Mouse (Mus musculus): ENCODE data around the gene Tbcd. TPM values are rescaled to one million over a fixed set of nuclear protein-coding genes. Genes with fewer than 3 reads are reported as not detected.

Gene Tbcd
- polyA plus RNA-seq, 1 experiment from 2014 or later = 35.3 TPM

DNA sequence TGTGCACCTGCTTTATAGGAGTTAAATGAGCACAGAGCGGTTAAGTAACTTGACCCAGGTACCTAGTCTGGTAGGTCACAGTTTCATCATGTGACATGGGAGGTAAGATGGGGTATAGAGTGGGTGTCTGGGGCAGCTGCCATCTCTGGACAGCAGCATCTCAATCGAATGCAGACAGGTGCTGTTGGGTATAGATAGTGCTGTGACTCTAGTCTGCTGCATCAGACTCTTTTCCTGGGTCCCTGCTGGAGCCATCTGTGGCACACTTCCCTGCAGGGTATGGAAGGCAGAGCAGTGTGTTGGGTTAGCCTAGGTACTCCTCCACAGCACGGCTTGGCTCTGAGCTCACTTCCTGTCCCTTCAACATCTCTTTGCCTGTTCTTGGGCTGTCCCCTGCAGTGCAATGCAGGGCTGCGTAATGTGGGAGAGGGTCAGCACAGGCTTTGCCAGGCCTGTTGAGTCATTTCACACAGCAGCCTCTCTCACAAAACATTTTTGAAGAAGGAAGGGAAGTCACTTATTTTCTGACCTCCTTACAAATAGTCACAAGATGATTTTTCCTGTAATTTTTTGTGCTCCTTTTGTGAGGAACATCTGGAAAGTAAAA, 70.5 kb downstream of the Tbcd start:
- no peak overlapping the region for H3K4me3 ChIP-seq
- WGBS = 82% methylated on average over 4 of the region's 4 CpGs
- H3K4me1 ChIP-seq = peaks cover 11% of the 10 kb centered on the region
- no peaks in the 10 kb centered on the region for H3K9me3 ChIP-seq
- H3K36me3 ChIP-seq = no peaks in the 10 kb centered on the region
- H3K27me3 ChIP-seq (ENCODE audit: insufficient read depth, poor library complexity, severe bottlenecking) = no peaks in the 10 kb centered on the region
- no peak for DNase-seq (ENCODE audit: low spot score)
- no peak overlapping the region for H3K27ac ChIP-seq

DNA sequence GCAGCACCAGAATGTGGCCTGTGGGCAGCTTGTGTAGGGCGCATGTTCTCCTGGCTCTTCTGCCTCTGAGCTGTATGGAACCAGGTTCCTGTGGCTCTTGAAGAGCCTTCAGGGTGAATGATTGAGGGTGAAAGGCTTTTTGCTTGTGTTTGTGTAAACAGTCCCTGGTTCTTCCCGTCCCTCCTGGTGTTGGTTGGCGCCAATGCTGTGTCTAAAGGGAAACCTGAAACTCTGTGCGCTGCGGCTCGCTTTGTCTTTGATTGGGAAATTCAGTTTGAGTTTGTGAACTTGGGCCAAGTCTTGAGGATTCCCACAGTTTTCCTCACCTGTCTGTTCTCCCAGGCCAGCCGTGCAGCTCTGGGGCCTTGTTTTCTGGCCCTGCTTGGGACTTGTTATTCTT, 72.4 kb downstream of the Tbcd start:
- no peak for DNase-seq (ENCODE audit: low spot score)
- no peaks in the 10 kb centered on the region for H3K9me3 ChIP-seq
- WGBS = 90% methylated on average over 7 of the region's 7 CpGs
- H3K4me1 ChIP-seq = peaks cover 6% of the 10 kb centered on the region
- no peak overlapping the region for H3K4me3 ChIP-seq
- no peak overlapping the region for H3K27ac ChIP-seq
- H3K36me3 ChIP-seq = no peaks in the 10 kb centered on the region
- H3K27me3 ChIP-seq (ENCODE audit: insufficient read depth, poor library complexity, severe bottlenecking) = no peaks in the 10 kb centered on the region

DNA sequence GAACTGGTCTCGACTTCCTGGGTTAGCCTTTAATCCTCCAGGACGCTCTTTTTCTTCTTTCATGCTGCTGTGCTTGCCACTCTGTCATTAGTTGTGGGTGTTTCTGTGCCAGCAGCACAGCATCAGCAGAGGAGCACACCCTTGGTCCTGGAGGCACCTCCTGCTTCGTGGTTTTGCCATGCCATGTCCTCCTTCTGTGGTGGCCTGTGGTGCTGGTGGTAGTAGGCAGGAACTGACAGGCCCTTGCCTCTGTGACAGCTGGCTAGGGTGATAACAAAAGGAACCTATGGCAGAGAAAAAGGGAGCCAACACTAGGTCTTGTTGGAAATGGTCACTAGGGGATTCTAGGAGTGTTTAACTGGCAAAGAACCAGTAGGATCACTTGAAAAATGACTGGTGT, 78.0 kb downstream of the Tbcd start:
- no peaks in the 10 kb centered on the region for H3K27me3 ChIP-seq (ENCODE audit: insufficient read depth, poor library complexity, severe bottlenecking)
- H3K4me1 ChIP-seq = no peaks in the 10 kb centered on the region
- no peak for DNase-seq (ENCODE audit: low spot score)
- WGBS = 89% methylated on average over 3 of the region's 3 CpGs
- no peaks in the 10 kb centered on the region for H3K9me3 ChIP-seq
- H3K27ac ChIP-seq = no peak overlapping the region
- H3K4me3 ChIP-seq = no peak overlapping the region
- 0 out of 2 replicates have a peak, but pooled peaks cover 2% of the 10 kb centered on the region for H3K36me3 ChIP-seq

DNA sequence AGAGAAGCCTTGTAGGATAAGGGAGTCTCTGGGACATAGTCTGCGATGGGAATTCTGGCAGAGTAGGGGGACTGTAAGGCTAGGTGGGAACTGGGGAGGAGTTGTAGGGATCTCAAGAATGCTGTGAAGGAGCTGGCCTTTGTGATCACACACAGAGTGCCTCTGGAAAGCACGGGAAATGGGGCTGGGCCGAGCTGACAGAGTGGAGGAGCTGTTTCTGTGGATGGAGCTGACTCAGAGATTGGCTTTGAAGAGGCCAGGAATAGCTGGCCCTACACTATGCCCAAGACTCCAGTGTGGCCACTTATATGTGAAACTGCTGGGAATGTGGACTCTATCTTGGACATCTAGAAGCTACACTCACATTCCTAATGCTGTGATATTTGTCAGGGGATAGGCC, 84.8 kb downstream of the Tbcd start:
- Histone ChIP-seq H3K4me1 (peaks cover 13% of the 10 kb centered on the region), H3K27ac (peak overlapping the region; percentile 16), H3K4me3 (no peak overlapping the region), H3K27me3 (ENCODE audit: insufficient read depth, poor library complexity, severe bottlenecking) (no peaks in the 10 kb centered on the region), H3K36me3 (peaks cover 10% of the 10 kb centered on the region; the same call in 1 of the 2 replicates), H3K9me3 (no peaks in the 10 kb centered on the region)
- DNase-seq (ENCODE audit: low spot score) = no peak
- WGBS = 19% methylated on average over 3 of the region's 3 CpGs

DNA sequence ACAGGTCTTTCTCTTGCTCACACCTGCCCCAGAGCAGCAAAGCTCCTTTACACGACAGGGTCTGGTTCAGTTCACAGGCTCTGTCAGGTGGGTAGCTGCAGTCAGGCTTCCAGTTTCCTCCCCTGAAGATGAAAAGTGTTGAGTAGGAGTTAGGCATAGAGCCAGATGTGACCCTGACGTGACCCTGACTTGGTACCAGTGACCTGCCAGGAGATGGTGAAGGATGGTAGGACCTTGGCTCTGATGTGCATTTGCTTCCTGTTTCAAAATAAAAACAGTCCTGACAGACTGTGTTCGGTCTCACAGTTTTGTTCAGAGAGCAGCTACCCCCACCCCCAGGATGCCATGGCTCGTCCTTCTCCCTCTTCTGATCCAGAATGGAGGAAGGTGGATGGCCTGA, 90.7 kb downstream of the Tbcd start:
- no peak overlapping the region for H3K27ac ChIP-seq
- no peak overlapping the region for H3K4me3 ChIP-seq
- no peaks in the 10 kb centered on the region for H3K27me3 ChIP-seq (ENCODE audit: insufficient read depth, poor library complexity, severe bottlenecking)
- peaks cover 17% of the 10 kb centered on the region; the same call in 1 of the 2 replicates for H3K36me3 ChIP-seq
- no peaks in the 10 kb centered on the region for H3K9me3 ChIP-seq
- H3K4me1 ChIP-seq = peaks cover 17% of the 10 kb centered on the region
- DNase-seq (ENCODE audit: low spot score) = no peak
- 83% methylated on average over 4 of the region's 4 CpGs for WGBS

- no peaks in the 10 kb centered on the region for H3K27me3 ChIP-seq (ENCODE audit: insufficient read depth, poor library complexity, severe bottlenecking)
- WGBS = 82% methylated on average over 5 of the region's 5 CpGs
- H3K4me1 ChIP-seq = peaks cover 20% of the 10 kb centered on the region
- peak; percentile 86 for DNase-seq (ENCODE audit: low spot score)
- H3K4me3 ChIP-seq = no peak overlapping the region
- peak overlapping the region; percentile 10; the same call in 1 of the 2 replicates for H3K27ac ChIP-seq
- H3K9me3 ChIP-seq = no peaks in the 10 kb centered on the region
- peaks cover 17% of the 10 kb centered on the region; the same call in 1 of the 2 replicates for H3K36me3 ChIP-seq
Observed at GRCm38 (mm10) chr11:121543287-121543856, 91.6 kb downstream of the Tbcd start.

DNA sequence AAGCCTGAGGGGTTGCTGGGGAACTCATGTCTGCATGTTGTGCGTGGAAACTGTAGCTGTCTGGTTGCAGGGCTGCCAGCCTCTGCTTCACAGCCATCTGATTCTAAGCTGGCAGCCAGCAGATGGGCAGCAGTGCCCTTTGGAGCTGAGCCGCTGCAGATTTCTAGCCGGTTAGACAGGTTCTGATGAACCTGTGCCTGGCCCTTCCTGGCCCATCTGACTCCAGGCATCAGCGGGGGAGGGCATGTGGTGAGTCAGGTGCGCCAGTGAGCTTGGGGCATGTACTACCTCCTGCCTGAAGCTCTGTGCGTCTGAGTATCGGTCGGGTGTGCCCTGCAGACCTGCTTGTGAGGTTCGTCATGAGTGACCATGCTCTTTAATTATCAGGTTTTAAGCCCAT, 92.2 kb downstream of the Tbcd start:
- H3K27ac ChIP-seq = peak overlapping the region; percentile 10; the same call in 1 of the 2 replicates

DNA sequence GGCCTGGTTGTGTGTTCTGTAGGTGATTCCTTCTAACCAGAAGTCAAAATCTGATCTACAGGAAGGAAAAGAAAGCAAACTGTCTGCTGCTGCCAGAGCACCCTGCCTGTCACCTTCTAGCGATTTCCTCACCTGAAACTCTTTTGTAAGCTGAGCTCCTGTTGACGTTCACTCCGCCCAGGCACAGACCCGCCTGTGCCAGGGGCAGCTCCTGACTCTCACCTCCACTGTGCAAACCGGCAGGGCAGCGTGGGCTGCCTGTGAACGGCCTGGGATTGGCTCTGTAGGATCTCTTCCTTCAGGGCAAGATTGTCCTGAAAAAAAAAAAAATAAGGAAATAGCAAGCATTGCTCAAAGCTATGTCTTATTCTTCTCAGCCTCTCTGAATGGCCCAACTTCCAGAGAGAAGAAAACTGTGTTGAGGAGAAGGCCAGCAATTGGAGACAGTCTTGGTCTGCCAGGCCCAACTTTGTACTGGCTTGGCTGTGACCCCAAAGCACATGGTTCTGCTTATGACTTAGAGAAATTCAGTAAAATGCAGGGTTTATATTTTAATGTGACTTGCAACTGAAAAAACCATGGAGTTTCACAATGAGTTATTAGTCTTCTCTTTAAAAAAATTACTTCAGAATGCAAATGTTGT, 93.1 kb downstream of the Tbcd start:
- Histone ChIP-seq H3K27me3 (ENCODE audit: insufficient read depth, poor library complexity, severe bottlenecking) (no peaks in the 10 kb centered on the region), H3K4me1 (peaks cover 29% of the 10 kb centered on the region), H3K9me3 (no peaks in the 10 kb centered on the region), H3K27ac (0 out of 2 replicates have a peak overlapping the region, but pooled peaks have one; percentile 29), H3K36me3 (peaks cover 17% of the 10 kb centered on the region; the same call in 1 of the 2 replicates), H3K4me3 (no peak overlapping the region)
- no peak for DNase-seq (ENCODE audit: low spot score)
- 71% methylated on average over 7 of the region's 7 CpGs for WGBS

More for the DNA sequence above, 92.2 kb downstream of the Tbcd start:
- Histone ChIP-seq H3K36me3 (peaks cover 17% of the 10 kb centered on the region; the same call in 1 of the 2 replicates), H3K9me3 (no peaks in the 10 kb centered on the region), H3K4me1 (peaks cover 21% of the 10 kb centered on the region), H3K27me3 (ENCODE audit: insufficient read depth, poor library complexity, severe bottlenecking) (no peaks in the 10 kb centered on the region), H3K4me3 (no peak overlapping the region)
- no peak for DNase-seq (ENCODE audit: low spot score)
- 84% methylated on average over 9 of the region's 9 CpGs for WGBS

- Histone ChIP-seq H3K36me3 (peaks cover 17% of the 10 kb centered on the region; the same call in 1 of the 2 replicates), H3K4me3 (no peak overlapping the region), H3K27ac (no peak overlapping the region), H3K9me3 (no peaks in the 10 kb centered on the region), H3K4me1 (peaks cover 35% of the 10 kb centered on the region), H3K27me3 (ENCODE audit: insufficient read depth, poor library complexity, severe bottlenecking) (no peaks in the 10 kb centered on the region)
- no peak for DNase-seq (ENCODE audit: low spot score)
- WGBS = 87% methylated on average over 3 of the region's 3 CpGs
Observed at GRCm38 (mm10) chr11:121545398-121546034, 93.8 kb downstream of the Tbcd start.

DNA sequence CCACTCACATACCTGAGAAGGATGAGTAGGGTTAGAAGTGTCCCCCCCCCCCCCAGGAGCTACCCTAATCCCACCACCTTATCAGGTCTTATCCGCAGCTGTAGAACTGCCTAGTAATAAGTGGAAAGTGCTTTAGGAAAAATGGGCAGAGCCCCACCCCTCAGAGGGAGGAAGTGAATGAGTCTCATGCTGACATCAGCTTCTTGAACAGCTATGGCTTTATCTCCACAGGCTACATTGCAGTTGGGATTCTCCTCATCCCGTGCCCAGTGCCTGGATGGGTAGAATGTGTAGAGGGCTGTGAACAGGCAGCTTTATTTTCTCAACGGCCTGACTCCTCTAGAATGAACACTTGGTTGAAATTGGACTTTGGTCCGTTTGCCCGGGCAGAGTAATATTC, 95.5 kb downstream of the Tbcd start:
- Histone ChIP-seq H3K36me3 (0 out of 2 replicates have a peak, but pooled peaks cover 5% of the 10 kb centered on the region), H3K27me3 (ENCODE audit: insufficient read depth, poor library complexity, severe bottlenecking) (no peaks in the 10 kb centered on the region), H3K27ac (peak overlapping the region; percentile 56; the same call in 1 of the 2 replicates), H3K9me3 (no peaks in the 10 kb centered on the region), H3K4me1 (peaks cover 35% of the 10 kb centered on the region), H3K4me3 (no peak overlapping the region)
- 69% methylated on average over 5 of the region's 5 CpGs for WGBS
- no peak for DNase-seq (ENCODE audit: low spot score)

DNA sequence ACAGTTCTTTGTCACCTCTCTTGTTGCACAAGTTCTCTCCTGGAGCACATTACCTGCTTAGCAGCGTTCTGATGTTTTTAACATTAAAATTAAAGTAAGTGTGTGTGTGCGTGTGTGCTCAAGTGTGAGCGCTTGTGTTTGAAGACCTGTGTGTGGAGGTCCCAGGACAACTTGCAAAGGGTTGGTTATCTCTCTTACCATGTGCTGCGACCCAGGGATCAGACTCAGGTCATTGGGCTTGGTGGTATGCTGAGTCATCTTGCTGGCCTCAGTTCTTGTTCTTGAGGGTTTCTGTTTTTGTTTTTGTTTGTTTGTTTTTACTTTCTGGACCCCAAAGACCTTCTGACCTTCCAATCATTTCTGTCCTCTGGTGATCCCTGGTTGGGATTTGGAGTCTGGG, 96.2 kb downstream of the Tbcd start:
- Histone ChIP-seq H3K27me3 (ENCODE audit: insufficient read depth, poor library complexity, severe bottlenecking) (no peaks in the 10 kb centered on the region), H3K4me1 (peaks cover 35% of the 10 kb centered on the region), H3K9me3 (no peaks in the 10 kb centered on the region), H3K36me3 (0 out of 2 replicates have a peak, but pooled peaks cover 3% of the 10 kb centered on the region), H3K27ac (peak overlapping the region; percentile 70), H3K4me3 (no peak overlapping the region)
- DNase-seq (ENCODE audit: low spot score) = no peak
- WGBS = 81% methylated on average over 4 of the region's 4 CpGs

DNA sequence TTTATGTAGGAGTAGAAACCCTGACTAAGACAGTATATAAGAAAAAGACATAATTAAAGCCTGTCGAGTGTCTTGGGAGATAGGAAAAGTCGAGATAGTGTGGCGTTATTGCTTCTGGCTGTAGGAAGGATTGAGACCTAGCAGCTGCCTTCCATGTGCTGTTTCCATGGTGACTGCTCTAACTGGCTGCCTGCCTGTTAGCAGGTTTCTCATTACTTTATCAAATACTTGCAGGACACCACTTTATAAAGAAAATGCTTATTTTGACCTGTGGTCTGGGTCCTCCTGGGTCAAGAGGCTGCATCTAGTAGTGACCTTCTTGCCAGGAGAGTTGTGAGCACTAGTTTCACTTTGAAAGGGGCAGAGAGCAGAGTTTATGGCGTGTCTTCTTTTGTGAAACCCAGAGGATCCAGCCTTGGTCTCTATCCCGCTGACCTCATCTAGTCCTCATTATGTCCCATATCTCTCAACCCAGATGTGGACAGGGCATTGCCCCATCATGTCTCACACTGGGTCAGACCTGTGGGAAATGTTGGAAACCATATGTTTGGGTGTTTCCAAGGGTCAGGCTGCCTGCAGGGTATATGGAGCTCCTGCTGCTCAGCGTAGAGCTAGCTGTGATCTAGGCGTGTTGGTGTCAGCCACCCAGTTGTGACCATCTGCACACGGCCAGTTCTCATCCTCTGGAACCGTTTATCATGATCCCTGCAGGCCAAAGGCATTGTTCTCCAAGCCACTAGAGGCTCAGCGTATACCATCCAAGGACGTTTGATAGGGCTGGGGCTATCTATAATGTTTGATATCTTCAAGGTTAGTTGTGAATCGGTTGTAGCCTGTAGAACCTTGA, 97.5 kb downstream of the Tbcd start:
- Histone ChIP-seq H3K27ac (peak overlapping the region; percentile 59), H3K4me3 (no peak overlapping the region), H3K4me1 (peaks cover 27% of the 10 kb centered on the region), H3K27me3 (ENCODE audit: insufficient read depth, poor library complexity, severe bottlenecking) (no peaks in the 10 kb centered on the region), H3K9me3 (no peaks in the 10 kb centered on the region), H3K36me3 (0 out of 2 replicates have a peak, but pooled peaks cover 3% of the 10 kb centered on the region)
- DNase-seq (ENCODE audit: low spot score) = no peak
- WGBS = 71% methylated on average over 12 of the region's 12 CpGs
